Mouse (Mus musculus): ENCODE measurements around the gene Ank2. TPM values are rescaled to one million over a fixed set of nuclear protein-coding genes. Genes with fewer than 3 reads are reported as not detected.
A peak's percentile ranks its signal among the peaks of the same experiment; 100 is the strongest.

Gene Ank2
- polyA plus RNA-seq, 1 experiment = 5.7 TPM

DNA sequence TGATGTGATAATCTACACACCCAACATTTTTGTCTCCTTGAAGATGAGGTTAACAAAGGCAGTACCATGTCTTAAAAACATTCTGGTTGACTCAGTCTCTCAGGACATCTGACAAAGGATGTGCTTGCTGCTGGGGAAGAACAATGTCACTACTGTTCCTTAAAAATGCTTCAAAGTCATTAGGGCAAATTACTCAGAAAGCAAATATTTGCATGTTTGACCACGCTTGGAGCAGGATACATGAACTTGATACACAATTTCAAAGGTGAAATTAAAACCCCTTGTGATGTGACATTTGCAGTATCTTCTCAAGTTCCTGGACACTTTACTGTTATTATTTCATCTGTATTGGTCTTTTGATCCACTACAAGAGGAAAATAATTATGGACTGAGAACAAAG, 371.5 kb downstream of the Ank2 start:
- no peak overlapping the region for H3K4me3 ChIP-seq (ENCODE audit: insufficient read depth, low read depth, low read length)
- no peak overlapping the region for H3K27ac ChIP-seq (ENCODE audit: insufficient read depth, low read depth, low read length)
- no peaks in the 10 kb centered on the region for H3K36me3 ChIP-seq (ENCODE audit: control insufficient read depth, insufficient read depth, low read length)
- H3K4me1 ChIP-seq (ENCODE audit: control insufficient read depth, insufficient read depth, low read length) = no peaks in the 10 kb centered on the region; the same call in 1 of the 2 replicates
- WGBS = 79% methylated on average over 1 of the region's 1 CpGs
- TF ChIP-seq CTCF (conservative IDR thresholded peaks at IDR 0.05; ENCODE audit: insufficient read depth, insufficient read length, low read depth, low read length) (no peak), POLR2A (IDR thresholded peaks at IDR 0.05; ENCODE audit: low read depth, low read length) (no peak)
- DNase-seq = no peak
- no peaks in the 10 kb centered on the region for H3K27me3 ChIP-seq (replicated peaks; ENCODE audit: control insufficient read depth, insufficient read depth, low read length)

DNA sequence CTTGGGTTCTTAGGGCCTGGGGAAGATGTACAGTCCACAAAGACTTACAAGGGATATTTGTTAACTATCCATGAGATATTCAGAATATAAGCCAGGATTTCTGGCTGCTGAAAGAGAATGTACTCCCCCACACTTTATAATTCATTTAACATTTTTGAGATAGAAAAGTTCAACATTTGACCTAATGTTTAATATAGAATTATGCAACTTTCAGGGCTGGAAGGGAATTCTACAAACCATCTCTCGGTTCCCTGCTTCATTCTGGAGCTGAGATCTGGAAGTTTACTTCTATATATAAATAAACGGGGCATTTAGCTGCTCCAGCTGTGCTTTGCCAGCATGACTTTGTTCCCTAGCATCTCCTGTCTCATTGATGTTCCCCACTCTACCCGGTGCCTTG, 372.9 kb downstream of the Ank2 start:
- WGBS = 48% methylated on average over 3 of the region's 3 CpGs

DNA sequence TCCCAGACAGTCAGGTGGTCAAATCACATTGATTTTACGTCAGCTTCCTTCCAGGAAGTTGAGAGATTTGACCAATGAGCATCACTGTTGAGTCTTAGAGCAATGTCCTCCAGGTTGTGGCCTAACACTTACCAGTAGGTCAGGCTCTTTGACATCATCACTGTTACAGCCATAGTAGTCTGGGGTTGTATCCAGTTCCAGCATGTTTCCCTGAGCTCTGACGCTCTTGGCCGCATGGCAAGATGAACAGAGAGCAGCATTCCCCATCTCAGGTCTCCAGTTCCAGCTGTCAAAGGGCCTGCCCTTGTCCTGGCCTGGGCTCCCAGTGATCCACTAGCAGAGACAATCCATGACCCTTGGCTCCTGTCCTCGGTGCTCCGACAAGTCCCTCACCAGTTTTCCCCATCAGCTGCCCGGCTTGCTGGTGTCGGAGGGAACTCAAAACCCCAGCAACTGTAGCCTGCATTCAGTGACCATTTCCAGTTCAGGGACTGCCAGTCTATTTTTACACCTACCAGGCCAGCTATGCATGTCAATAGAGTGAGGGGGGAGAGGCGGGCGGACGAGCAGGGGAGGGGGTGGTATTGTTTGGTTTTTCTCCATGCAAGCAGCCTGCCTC, 374.7 kb downstream of the Ank2 start:
- no peaks in the 10 kb centered on the region for H3K27me3 ChIP-seq (replicated peaks; ENCODE audit: control insufficient read depth, insufficient read depth, low read length)
- 54% methylated on average over 10 of the region's 10 CpGs for WGBS
- TF ChIP-seq POLR2A (IDR thresholded peaks at IDR 0.05; ENCODE audit: low read depth, low read length) = no peak
- TF ChIP-seq CTCF (conservative IDR thresholded peaks at IDR 0.05; ENCODE audit: insufficient read depth, insufficient read length, low read depth, low read length) = no peak
- no peaks in the 10 kb centered on the region for H3K36me3 ChIP-seq (ENCODE audit: control insufficient read depth, insufficient read depth, low read length)
- H3K4me3 ChIP-seq (ENCODE audit: insufficient read depth, low read depth, low read length) = no peak overlapping the region
- H3K27ac ChIP-seq (ENCODE audit: insufficient read depth, low read depth, low read length) = peak overlapping the region; percentile 21; the same call in 1 of the 2 replicates
- H3K4me1 ChIP-seq (ENCODE audit: control insufficient read depth, insufficient read depth, low read length) = no peaks in the 10 kb centered on the region; the same call in 1 of the 2 replicates
- DNase-seq = peak; percentile 23

More for the DNA sequence above, 372.9 kb downstream of the Ank2 start:
- Histone ChIP-seq H3K36me3 (ENCODE audit: control insufficient read depth, insufficient read depth, low read length) (no peaks in the 10 kb centered on the region), H3K4me1 (ENCODE audit: control insufficient read depth, insufficient read depth, low read length) (no peaks in the 10 kb centered on the region; the same call in 1 of the 2 replicates), H3K27me3 (replicated peaks; ENCODE audit: control insufficient read depth, insufficient read depth, low read length) (no peaks in the 10 kb centered on the region), H3K27ac (ENCODE audit: insufficient read depth, low read depth, low read length) (no peak overlapping the region), H3K4me3 (ENCODE audit: insufficient read depth, low read depth, low read length) (no peak overlapping the region)
- no peak for DNase-seq
- TF ChIP-seq POLR2A (IDR thresholded peaks at IDR 0.05; ENCODE audit: low read depth, low read length) (no peak), CTCF (conservative IDR thresholded peaks at IDR 0.05; ENCODE audit: insufficient read depth, insufficient read length, low read depth, low read length) (no peak)

DNA sequence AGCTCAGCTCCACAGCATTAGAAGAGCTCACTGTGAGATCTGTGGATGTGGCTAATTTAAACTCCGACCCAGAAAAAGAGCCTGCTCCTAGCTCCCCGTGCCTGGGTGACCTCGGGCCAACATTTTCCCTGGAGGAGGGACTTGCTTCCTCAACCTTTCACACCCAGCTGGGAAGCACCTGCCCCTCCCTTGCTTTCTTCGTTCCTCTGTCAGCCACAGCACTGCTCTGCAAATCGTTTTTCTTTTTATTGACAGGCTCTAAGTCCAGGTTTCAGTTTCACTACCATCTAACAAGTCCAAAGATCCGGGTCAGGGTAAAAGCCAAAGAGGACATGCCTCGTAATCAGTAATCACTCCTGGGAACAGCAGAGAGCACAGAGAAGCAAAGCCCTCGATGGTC, 375.8 kb downstream of the Ank2 start:
- Histone ChIP-seq H3K27me3 (replicated peaks; ENCODE audit: control insufficient read depth, insufficient read depth, low read length) (no peaks in the 10 kb centered on the region), H3K4me1 (ENCODE audit: control insufficient read depth, insufficient read depth, low read length) (no peaks in the 10 kb centered on the region), H3K27ac (ENCODE audit: insufficient read depth, low read depth, low read length) (peak overlapping the region; percentile 53; the same call in 1 of the 2 replicates), H3K4me3 (ENCODE audit: insufficient read depth, low read depth, low read length) (peak overlapping the region; percentile 33), H3K36me3 (ENCODE audit: control insufficient read depth, insufficient read depth, low read length) (no peaks in the 10 kb centered on the region)
- TF ChIP-seq POLR2A (IDR thresholded peaks at IDR 0.05; ENCODE audit: low read depth, low read length) (no peak), CTCF (conservative IDR thresholded peaks at IDR 0.05; ENCODE audit: insufficient read depth, insufficient read length, low read depth, low read length) (no peak)
- 8% methylated on average over 8 of the region's 8 CpGs for WGBS
- DNase-seq = peak; percentile 71

DNA sequence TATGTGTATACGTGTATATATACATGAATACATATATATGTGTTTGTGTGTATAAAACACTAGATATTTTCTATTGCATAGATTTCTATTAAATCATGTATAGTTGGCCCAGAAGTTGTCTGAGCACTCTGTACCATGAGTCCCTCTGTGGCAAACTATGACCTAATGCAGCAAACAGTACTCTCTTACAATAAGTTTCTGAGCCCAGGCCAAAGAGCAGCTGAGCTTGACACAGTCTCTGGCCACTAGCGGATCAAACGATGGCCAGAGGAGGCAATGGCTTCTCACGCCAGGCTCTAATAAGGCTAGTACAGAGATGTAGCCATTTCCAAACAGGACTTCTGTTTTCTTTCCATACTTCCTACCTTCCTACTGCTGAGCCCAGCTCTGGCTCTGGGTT, 380.4 kb downstream of the Ank2 start:
- 90% methylated on average over 4 of the region's 4 CpGs for WGBS
- Histone ChIP-seq H3K4me3 (ENCODE audit: insufficient read depth, low read depth, low read length) (no peak overlapping the region), H3K27me3 (replicated peaks; ENCODE audit: control insufficient read depth, insufficient read depth, low read length) (no peaks in the 10 kb centered on the region), H3K4me1 (ENCODE audit: control insufficient read depth, insufficient read depth, low read length) (no peaks in the 10 kb centered on the region), H3K36me3 (ENCODE audit: control insufficient read depth, insufficient read depth, low read length) (no peaks in the 10 kb centered on the region), H3K27ac (ENCODE audit: insufficient read depth, low read depth, low read length) (no peak overlapping the region)
- DNase-seq = no peak
- TF ChIP-seq CTCF (conservative IDR thresholded peaks at IDR 0.05; ENCODE audit: insufficient read depth, insufficient read length, low read depth, low read length) (no peak), POLR2A (IDR thresholded peaks at IDR 0.05; ENCODE audit: low read depth, low read length) (no peak)

DNA sequence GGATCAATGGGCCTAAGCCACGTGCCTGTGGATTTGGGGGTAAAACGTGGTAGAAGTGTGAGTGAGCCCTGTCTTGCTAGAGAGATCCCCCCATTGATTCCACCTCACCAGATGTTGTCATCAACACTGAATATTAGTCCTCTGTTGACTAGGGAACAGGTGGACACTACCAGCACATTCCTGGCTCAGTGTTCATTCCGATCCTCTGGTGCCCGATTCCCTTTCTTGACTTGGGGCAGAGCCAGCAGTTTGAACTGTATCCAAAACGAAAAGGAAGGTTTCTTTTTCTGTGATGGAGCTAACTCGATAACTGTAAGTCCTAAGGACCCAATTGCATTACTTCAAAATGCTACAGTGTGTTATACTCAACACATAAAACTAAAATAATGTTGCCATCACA, 382.9 kb downstream of the Ank2 start:
- no peak for TF ChIP-seq CTCF (conservative IDR thresholded peaks at IDR 0.05; ENCODE audit: insufficient read depth, insufficient read length, low read depth, low read length)
- no peak for TF ChIP-seq POLR2A (IDR thresholded peaks at IDR 0.05; ENCODE audit: low read depth, low read length)
- WGBS = 78% methylated on average over 6 of the region's 6 CpGs

DNA sequence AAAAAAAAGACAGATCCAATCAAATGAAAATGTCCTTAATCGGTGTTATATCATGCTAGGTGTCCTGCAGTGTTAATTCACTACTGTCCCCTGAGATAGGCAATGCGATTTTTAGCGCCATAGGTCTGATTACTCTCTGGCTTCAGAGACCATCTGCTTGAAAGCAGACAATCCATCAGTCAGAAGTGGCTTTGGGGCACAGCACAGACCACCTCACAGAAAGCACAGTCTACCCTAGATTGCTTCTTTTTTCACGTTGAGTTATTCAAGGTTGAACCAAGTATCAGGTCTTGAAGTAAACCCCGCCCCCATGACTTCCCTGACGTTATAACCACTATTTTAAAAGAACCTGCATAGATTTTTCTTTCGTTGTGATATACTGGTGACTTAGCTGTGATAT, 385.9 kb downstream of the Ank2 start:
- no peak overlapping the region for H3K4me3 ChIP-seq (ENCODE audit: insufficient read depth, low read depth, low read length)
- no peak for DNase-seq
- H3K27me3 ChIP-seq (replicated peaks; ENCODE audit: control insufficient read depth, insufficient read depth, low read length) = no peaks in the 10 kb centered on the region
- no peak for TF ChIP-seq POLR2A (IDR thresholded peaks at IDR 0.05; ENCODE audit: low read depth, low read length)
- TF ChIP-seq CTCF (conservative IDR thresholded peaks at IDR 0.05; ENCODE audit: insufficient read depth, insufficient read length, low read depth, low read length) = no peak
- H3K27ac ChIP-seq (ENCODE audit: insufficient read depth, low read depth, low read length) = no peak overlapping the region
- no peaks in the 10 kb centered on the region for H3K4me1 ChIP-seq (ENCODE audit: control insufficient read depth, insufficient read depth, low read length)
- WGBS = 81% methylated on average over 7 of the region's 7 CpGs
- no peaks in the 10 kb centered on the region for H3K36me3 ChIP-seq (ENCODE audit: control insufficient read depth, insufficient read depth, low read length)

More for the DNA sequence above, 382.9 kb downstream of the Ank2 start:
- no peak overlapping the region for H3K4me3 ChIP-seq (ENCODE audit: insufficient read depth, low read depth, low read length)
- H3K4me1 ChIP-seq (ENCODE audit: control insufficient read depth, insufficient read depth, low read length) = no peaks in the 10 kb centered on the region
- DNase-seq = no peak
- H3K27me3 ChIP-seq (replicated peaks; ENCODE audit: control insufficient read depth, insufficient read depth, low read length) = no peaks in the 10 kb centered on the region
- no peaks in the 10 kb centered on the region for H3K36me3 ChIP-seq (ENCODE audit: control insufficient read depth, insufficient read depth, low read length)
- no peak overlapping the region for H3K27ac ChIP-seq (ENCODE audit: insufficient read depth, low read depth, low read length)

Measured in kidney, adult 2 months (tissue).